Mouse (Mus musculus) G1E (cell line): ENCODE data around the gene Rab38. TPM values are rescaled to one million over a fixed set of nuclear protein-coding genes. Genes with fewer than 3 reads are reported as not detected.

Source experiments
- ATAC-seq: 2 replicates; pipeline ENCODE4 v1.8.0; 2016; ENCODE audit warnings: mild to moderate bottlenecking; ENCODE audit not compliant: insufficient number of reproducible peaks, poor library complexity, low FRiP score, severe bottlenecking; ENCODE audit errors: extremely low read depth
- DNase-seq: peaks from one replicate; pipeline ENCODE4 v3.0.0; 2012; ENCODE audit warnings: low spot score
- H3K27me3 ChIP-seq: 2 replicates; pipeline ENCODE4 v1.6.1; 2012; ENCODE audit warnings: mild to moderate bottlenecking, low read length, inconsistent platforms; ENCODE audit not compliant: insufficient read depth
- H3K36me3 ChIP-seq: replicated peaks from 2 replicates; pipeline ENCODE3; 2012; ENCODE audit warnings: mild to moderate bottlenecking, inconsistent platforms
- H3K4me1 ChIP-seq: 2 replicates; pipeline ENCODE4 v1.6.1; 2012; ENCODE audit warnings: low read depth, low read length, inconsistent platforms, mixed read lengths; ENCODE audit not compliant: insufficient read depth
- H3K4me3 ChIP-seq: 2 replicates; pipeline ENCODE4 v1.5.1; 2012; ENCODE audit warnings: low read depth, mild to moderate bottlenecking, inconsistent platforms, low read length, moderate library complexity, mixed read lengths
- H3K9me3 ChIP-seq: replicated peaks from 2 replicates; pipeline ENCODE4 v1.6.1; 2012; ENCODE audit warnings: inconsistent platforms
- CTCF ChIP-seq: IDR thresholded peaks from 2 replicates; pipeline ENCODE4 v1.5.1; 2012; ENCODE audit warnings: low read depth, low read length, inconsistent platforms, mixed read lengths
- GATA1 ChIP-seq: IDR thresholded peaks from 2 replicates; pipeline ENCODE4 v1.6.1; 2012; ENCODE audit warnings: borderline replicate concordance, low read length, inconsistent platforms, mixed read lengths
- GATA2 ChIP-seq: IDR thresholded peaks from 2 replicates; pipeline ENCODE4 v1.6.1; 2012; ENCODE audit warnings: low read depth, low read length, inconsistent platforms, borderline replicate concordance
- POLR2AphosphoS5 ChIP-seq: IDR thresholded peaks from 2 replicates; pipeline ENCODE4 v1.6.1; 2012; ENCODE audit warnings: low read depth, low read length, inconsistent platforms; ENCODE audit not compliant: insufficient replicate concordance
- TAL1 ChIP-seq: conservative IDR thresholded peaks from 2 replicates; pipeline ENCODE4 v1.6.1; 2012; ENCODE audit warnings: low read depth, low read length, inconsistent platforms, mixed read lengths
- polyA plus RNA-seq: library from polyadenylated mRNA; stranded (reverse); fragments of >175 nt; gene quantifications from 2 replicates; pipeline ENCODE4 v1.2.3, GENCODE M21; 2012
- total RNA-seq, 2 experiments: library from RNA; stranded (forward) in 1 of 2; stranded (reverse) in 1 of 2; fragments of 200-1000 nt in 1 of 2; fragments of >200 nt in 1 of 2; fragmentation: Nextera tagmentation in 1 of 2; gene quantifications; 2 replicates each; pipeline ENCODE4 v1.2.3; 2014 to 2017

Rab38 gene
- total and polyA plus RNA-seq, 3 experiments = 0.04 TPM; not detected in 2

DNA sequence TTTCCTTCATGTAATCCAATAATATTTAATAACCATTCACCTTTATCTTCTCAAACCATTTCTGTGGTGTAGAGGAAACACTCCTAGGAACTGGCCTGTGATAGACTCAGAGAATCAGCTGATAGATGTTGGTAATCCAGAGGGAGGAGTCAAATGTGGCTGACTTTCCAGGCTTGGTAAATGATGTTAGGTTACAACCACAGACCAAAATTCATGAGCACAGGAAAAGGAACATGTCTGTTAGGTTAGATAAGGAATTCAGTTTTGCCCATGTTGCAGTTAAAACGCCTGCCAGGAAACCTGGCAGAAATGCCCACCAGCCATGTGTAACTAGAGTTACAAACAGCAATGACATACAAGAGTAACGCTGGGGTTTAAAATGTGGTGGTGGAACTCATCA lies 6.2 kb upstream of the Rab38 start:
- H3K4me1 ChIP-seq = no peaks in the 10 kb centered on the region
- no peaks in the 10 kb centered on the region for H3K36me3 ChIP-seq
- DNase-seq (no peak), ATAC-seq (no peak)
- no peaks in the 10 kb centered on the region for H3K9me3 ChIP-seq
- no peak overlapping the region for H3K4me3 ChIP-seq
- no peaks in the 10 kb centered on the region for H3K27me3 ChIP-seq
- TF ChIP-seq POLR2AphosphoS5 (no peak), TAL1 (no peak), CTCF (no peak), GATA1 (no peak), GATA2 (no peak)

DNA sequence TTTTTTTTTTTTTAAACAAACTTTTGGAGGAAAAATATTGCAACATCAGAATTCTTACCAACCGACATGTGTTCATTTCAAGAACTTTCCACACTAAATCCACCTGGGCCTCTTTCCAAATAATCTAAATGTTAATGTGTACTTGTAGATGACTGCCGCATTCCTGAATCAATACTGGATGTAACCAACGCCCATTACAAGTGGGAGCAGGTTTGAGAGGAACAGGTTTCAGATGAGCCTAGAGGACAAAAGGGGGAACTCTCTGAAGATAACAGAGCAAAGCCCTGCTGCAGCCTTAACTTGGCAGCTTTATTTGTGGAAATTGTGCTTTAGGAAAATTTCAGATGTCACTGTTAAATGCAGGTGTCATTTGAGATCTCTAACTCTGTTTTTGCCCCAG lies 4.3 kb upstream of the Rab38 start:
- H3K27me3 ChIP-seq = peaks cover 5% of the 10 kb centered on the region; the same call in 1 of the 2 replicates
- ATAC-seq = no peak
- H3K4me1 ChIP-seq = no peaks in the 10 kb centered on the region
- no peak for DNase-seq
- H3K9me3 ChIP-seq = peaks cover 3% of the 10 kb centered on the region
- H3K4me3 ChIP-seq = no peak overlapping the region
- TF ChIP-seq TAL1 (no peak), GATA1 (no peak), CTCF (no peak), GATA2 (no peak), POLR2AphosphoS5 (no peak)
- no peaks in the 10 kb centered on the region for H3K36me3 ChIP-seq

DNA sequence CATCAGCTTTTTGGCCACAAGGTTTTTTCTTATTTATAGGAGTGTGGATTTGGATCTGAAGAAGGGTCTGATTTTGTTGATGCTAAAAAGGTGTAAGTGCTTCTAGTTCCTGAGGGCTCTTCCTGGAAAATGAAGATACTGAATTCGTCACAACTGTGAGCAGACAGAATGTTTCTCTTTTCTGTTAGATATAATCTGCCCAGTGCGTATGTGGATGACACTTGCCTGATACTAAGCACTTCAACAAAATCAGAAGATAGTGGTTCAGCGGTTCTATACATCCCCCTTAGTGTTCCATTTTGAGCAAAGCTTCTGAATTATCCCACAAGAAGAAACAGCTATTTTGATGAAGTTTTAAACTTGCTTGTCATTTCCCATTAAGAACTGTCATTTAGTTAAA lies 2.6 kb upstream of the Rab38 start:
- no peaks in the 10 kb centered on the region for H3K36me3 ChIP-seq
- TF ChIP-seq CTCF (no peak), TAL1 (no peak), GATA1 (no peak), GATA2 (no peak), POLR2AphosphoS5 (no peak)
- H3K4me3 ChIP-seq = no peak overlapping the region
- H3K9me3 ChIP-seq = peaks cover 3% of the 10 kb centered on the region
- no peak for DNase-seq
- no peaks in the 10 kb centered on the region for H3K4me1 ChIP-seq
- peaks cover 5% of the 10 kb centered on the region; the same call in 1 of the 2 replicates for H3K27me3 ChIP-seq
- no peak for ATAC-seq

DNA sequence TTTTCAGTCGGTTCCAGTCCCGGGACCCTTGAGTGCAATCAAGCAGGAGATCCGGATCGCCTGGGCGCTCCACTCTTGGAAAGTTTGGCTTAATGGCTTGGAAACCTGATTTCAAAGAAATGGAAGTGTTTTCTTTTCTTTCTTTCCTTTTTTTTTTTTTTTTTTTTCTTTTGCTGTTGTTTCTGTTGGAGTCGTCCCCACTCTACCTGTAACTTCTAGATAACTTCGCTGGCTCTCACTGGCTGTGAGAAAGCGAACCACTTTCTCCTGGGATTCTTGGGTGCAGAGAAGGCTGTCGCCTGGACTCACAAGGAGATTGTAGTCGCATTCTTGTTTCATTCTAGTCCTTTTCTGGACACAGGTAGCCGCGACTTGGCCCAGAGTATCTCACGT lies 615 bp downstream of the Rab38 start:
- no peak for TF ChIP-seq GATA2
- Histone ChIP-seq H3K27me3 (peaks cover 5% of the 10 kb centered on the region; the same call in 1 of the 2 replicates), H3K9me3 (peaks cover 3% of the 10 kb centered on the region), H3K4me3 (no peak overlapping the region), H3K4me1 (no peaks in the 10 kb centered on the region), H3K36me3 (no peaks in the 10 kb centered on the region)
- no peak for DNase-seq
- ATAC-seq = no peak

DNA sequence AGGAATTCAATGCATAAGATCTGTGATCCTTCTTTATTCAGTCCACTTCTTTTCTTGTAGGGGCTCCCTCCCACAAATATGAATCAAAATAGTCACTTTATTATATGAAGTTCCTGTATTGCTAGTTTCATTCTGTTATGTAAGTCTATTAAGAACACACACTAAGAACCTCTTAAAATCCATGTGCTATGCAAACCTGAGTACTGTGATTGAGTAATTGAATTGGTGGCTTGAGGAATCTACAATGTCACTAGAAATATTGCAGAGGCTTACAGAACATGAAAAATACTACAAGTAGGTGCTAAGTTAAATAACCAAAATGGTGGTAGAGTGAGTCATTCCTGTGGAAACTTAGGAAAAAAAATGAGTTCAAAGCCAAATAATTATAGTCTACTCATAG lies 10.2 kb downstream of the Rab38 start:
- H3K4me3 ChIP-seq = no peak overlapping the region
- no peak for DNase-seq
- H3K4me1 ChIP-seq = no peaks in the 10 kb centered on the region
- H3K36me3 ChIP-seq = no peaks in the 10 kb centered on the region
- no peak for TF ChIP-seq POLR2AphosphoS5
- TF ChIP-seq CTCF = no peak
- no peak for TF ChIP-seq GATA1
- TF ChIP-seq GATA2 = no peak
- TF ChIP-seq TAL1 = no peak
- ATAC-seq = no peak
- no peaks in the 10 kb centered on the region for H3K9me3 ChIP-seq
- no peaks in the 10 kb centered on the region for H3K27me3 ChIP-seq

DNA sequence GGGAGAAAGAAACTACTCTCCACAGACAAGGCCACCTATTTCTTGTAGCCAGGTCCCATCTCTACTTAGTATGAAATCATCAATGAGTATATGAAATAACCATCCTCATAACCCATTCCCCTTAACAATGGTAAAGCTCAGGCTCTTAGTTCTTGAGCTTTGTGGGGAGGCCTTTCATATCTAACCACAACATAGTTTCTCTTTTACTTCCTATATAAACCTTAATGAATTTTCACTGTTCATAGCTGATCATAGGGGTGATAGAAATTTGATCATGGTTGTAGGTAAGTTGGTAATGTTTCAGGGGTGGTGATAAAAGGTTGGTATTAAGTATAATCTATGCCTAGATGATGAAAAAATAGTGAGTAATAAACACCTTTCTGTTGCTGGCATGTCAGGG lies 12.6 kb downstream of the Rab38 start:
- H3K27me3 ChIP-seq = no peaks in the 10 kb centered on the region
- no peak for ATAC-seq
- no peak for TF ChIP-seq TAL1
- H3K4me3 ChIP-seq = no peak overlapping the region
- no peaks in the 10 kb centered on the region for H3K4me1 ChIP-seq
- H3K9me3 ChIP-seq = no peaks in the 10 kb centered on the region
- no peak for DNase-seq
- H3K36me3 ChIP-seq = no peaks in the 10 kb centered on the region

DNA sequence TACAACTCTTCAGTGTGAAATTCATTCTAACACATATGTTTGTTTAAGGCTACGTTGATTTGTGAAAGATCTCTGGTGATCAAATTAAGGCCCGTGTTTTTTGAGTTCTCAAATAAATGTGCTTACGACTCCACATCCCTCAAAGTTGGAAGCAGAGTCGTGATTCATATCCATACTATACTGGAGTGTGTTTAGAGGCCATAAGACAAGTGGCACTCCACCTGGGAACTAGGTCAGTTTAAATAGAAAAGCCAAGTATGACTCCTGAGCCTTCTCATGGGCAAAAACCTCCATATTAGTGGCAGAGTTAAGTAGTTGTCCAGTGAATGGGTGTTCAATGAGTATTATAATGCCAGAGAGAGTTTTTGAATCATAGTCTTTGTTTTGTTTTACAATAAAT lies 13.4 kb downstream of the Rab38 start:
- TF ChIP-seq CTCF (no peak), TAL1 (no peak), GATA2 (no peak), POLR2AphosphoS5 (no peak), GATA1 (no peak)
- no peaks in the 10 kb centered on the region for H3K27me3 ChIP-seq
- ATAC-seq (no peak), DNase-seq (no peak)
- no peaks in the 10 kb centered on the region for H3K9me3 ChIP-seq
- H3K36me3 ChIP-seq = no peaks in the 10 kb centered on the region
- no peak overlapping the region for H3K4me3 ChIP-seq
- H3K4me1 ChIP-seq = no peaks in the 10 kb centered on the region
